Mouse (Mus musculus) forebrain, embryonic 13.5 days (tissue): ENCODE measurements around the gene Loxl3. TPM values are rescaled to one million over a fixed set of nuclear protein-coding genes. Genes with fewer than 3 reads are reported as not detected.

ENCODE experiments used
- ATAC-seq: fragments of 200-750 bp; cut with Nextera tagmentation; 2 replicates; pipeline ENCODE4 v1.8.0; 2017
- H3K27ac ChIP-seq: fragments of 300-500 bp; sonication (generic); 2 replicates; pipeline ENCODE4 v1.5.1; 2015; ENCODE audit warnings: inconsistent platforms, mild to moderate bottlenecking, moderate library complexity
- H3K27me3 ChIP-seq: fragments of 300-500 bp; sonication (generic); 2 replicates; pipeline ENCODE4 v1.6.1; 2015; ENCODE audit warnings: mild to moderate bottlenecking, inconsistent platforms
- H3K36me3 ChIP-seq: fragments of 300-500 bp; sonication (generic); 2 replicates; pipeline ENCODE4 v1.6.1; 2015; ENCODE audit warnings: mild to moderate bottlenecking, inconsistent platforms; ENCODE audit not compliant: poor library complexity, severe bottlenecking
- H3K4me1 ChIP-seq: fragments of 300-500 bp; sonication (generic); 2 replicates; pipeline ENCODE4 v1.6.1; 2015; ENCODE audit warnings: inconsistent platforms
- H3K4me2 ChIP-seq: fragments of 300-500 bp; sonication (generic); 2 replicates; pipeline ENCODE4 v1.6.1; 2015; ENCODE audit warnings: inconsistent platforms, mild to moderate bottlenecking, moderate library complexity
- H3K4me3 ChIP-seq: fragments of 300-500 bp; sonication (generic); 2 replicates; pipeline ENCODE4 v1.5.1; 2015; ENCODE audit warnings: mild to moderate bottlenecking, inconsistent platforms
- H3K9ac ChIP-seq: fragments of 300-500 bp; sonication (generic); 2 replicates; pipeline ENCODE4 v1.6.1; 2015; ENCODE audit warnings: mild to moderate bottlenecking, inconsistent platforms
- H3K9me3 ChIP-seq: fragments of 300-500 bp; sonication (generic); replicated peaks from 2 replicates; pipeline ENCODE4 v1.6.1; 2016; ENCODE audit warnings: inconsistent platforms
- WGBS: fragments of 180-500 bp; shearing (Covaris S2); methylation state at CpG from one replicate; pipeline ENCODE4 v1.1.7; 2015; 5-methylcytosine and 5-hydroxymethylcytosine counted together
- polyA plus RNA-seq: library from polyadenylated mRNA; unstranded; fragments of >200 nt; fragmentation: Nextera tagmentation; extraction: Ambion mirVana; gene quantifications from 2 replicates; pipeline ENCODE4 v1.2.1, GENCODE M21; 2015

The Loxl3 gene
- polyA plus RNA-seq, 1 experiment from 2014 or later, result 5.4 TPM

DNA sequence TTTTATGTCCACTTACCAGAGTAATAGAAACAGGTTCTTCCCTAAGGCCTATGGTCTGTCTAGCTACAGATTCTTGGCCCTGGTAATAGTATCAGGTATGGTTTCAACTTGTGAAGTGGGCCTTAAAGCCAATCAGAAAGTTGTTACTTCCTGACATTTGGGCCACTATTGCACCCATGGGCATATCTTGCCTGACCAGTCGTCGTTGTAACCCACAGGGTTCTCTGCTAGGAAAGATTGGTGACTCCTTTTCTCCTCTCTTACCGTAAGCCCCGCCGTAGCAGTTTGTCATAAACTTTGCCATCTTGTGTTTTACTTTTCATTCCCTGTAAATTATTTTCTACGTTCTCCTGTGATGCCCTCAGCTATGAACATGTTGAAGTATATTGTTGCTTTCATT, 13.9 kb upstream of the Loxl3 start:
- WGBS, result 92% methylated on average over 6 of the region's 6 CpGs
- H3K27me3 ChIP-seq, result no peaks in the 10 kb centered on the region
- H3K4me2 ChIP-seq, result no peak overlapping the region
- no peaks in the 10 kb centered on the region for H3K9me3 ChIP-seq
- H3K4me3 ChIP-seq, result no peak overlapping the region
- H3K4me1 ChIP-seq, result no peaks in the 10 kb centered on the region
- no peak overlapping the region for H3K27ac ChIP-seq
- ATAC-seq, result no peak
- H3K36me3 ChIP-seq, result no peaks in the 10 kb centered on the region
- no peak overlapping the region for H3K9ac ChIP-seq

DNA sequence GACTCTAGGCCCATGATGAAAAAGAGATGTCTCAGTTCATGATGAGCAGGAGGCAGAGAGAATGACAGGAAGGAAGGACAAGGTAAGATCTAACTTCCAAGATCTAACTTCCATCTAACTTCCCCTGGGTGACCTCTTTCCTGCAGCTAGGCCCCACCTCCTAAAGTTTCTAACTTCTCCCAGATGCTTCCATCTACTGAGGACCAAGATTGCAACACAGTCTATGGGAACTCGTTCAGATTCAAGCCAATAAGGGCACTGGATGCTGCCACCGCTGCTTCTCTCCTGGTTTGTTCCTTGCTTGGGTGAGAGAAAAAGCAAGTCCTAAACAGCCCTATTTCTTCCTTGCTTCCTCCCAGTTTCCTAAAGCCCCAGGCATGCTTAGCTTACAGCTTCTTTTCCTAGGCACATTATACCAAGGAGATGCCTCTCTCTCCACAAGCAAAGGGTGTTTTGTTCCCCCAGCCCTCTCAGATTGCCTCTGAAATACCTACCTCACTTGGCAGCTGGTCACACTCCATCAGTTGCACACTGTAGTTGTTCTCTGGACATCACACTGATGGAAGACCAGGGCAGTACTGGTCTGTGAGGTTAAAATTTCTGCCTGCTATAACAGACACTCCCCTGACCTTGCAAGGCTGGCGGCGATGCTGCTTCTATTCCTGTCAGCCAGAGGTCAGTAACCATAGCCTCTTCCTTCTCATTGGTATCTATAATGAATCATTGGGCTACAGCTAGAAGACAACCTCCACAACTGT, 13.0 kb upstream of the Loxl3 start:
- H3K4me1 ChIP-seq, result no peaks in the 10 kb centered on the region
- H3K36me3 ChIP-seq, result no peaks in the 10 kb centered on the region
- ATAC-seq, result no peak
- H3K9me3 ChIP-seq, result no peaks in the 10 kb centered on the region
- H3K4me3 ChIP-seq, result no peak overlapping the region
- 86% methylated on average over 4 of the region's 4 CpGs for whole genome bisulfite sequencing
- H3K4me2 ChIP-seq, result no peak overlapping the region
- H3K9ac ChIP-seq, result no peak overlapping the region
- H3K27me3 ChIP-seq, result no peaks in the 10 kb centered on the region
- H3K27ac ChIP-seq, result no peak overlapping the region

DNA sequence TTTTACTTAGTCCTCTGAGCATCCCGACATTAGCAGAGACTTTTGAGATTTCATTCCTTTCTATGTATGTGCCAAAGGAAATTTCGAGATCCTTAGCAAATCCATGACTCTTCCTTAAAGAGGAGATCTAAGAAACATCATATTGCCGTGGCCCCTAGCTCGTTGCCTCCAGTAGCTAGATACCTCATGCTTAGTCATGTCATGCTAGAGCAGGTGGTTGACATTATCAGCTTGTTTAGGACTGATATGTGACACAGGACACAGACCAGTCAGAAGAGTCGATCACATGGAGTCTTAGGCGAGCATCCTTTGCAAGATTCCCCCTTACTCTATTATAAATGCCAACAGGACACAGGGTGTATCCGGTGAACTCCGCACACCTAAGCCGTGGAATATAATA, 11.0 kb upstream of the Loxl3 start:
- 85% methylated on average over 9 of the region's 9 CpGs for WGBS
- H3K9me3 ChIP-seq, result no peaks in the 10 kb centered on the region
- no peaks in the 10 kb centered on the region for H3K4me1 ChIP-seq
- no peak overlapping the region for H3K9ac ChIP-seq
- no peak overlapping the region for H3K4me3 ChIP-seq
- ATAC-seq, result no peak
- H3K36me3 ChIP-seq, result no peaks in the 10 kb centered on the region
- no peak overlapping the region for H3K27ac ChIP-seq
- no peak overlapping the region for H3K4me2 ChIP-seq
- no peaks in the 10 kb centered on the region for H3K27me3 ChIP-seq

- H3K9ac ChIP-seq, result no peak overlapping the region
- 0 out of 2 replicates have a peak, but pooled peaks cover 5% of the 10 kb centered on the region for H3K27me3 ChIP-seq
- no peaks in the 10 kb centered on the region for H3K36me3 ChIP-seq
- no peak overlapping the region for H3K27ac ChIP-seq
- H3K4me3 ChIP-seq, result no peak overlapping the region
- no peaks in the 10 kb centered on the region for H3K4me1 ChIP-seq
- 89% methylated on average over 2 of the region's 2 CpGs for WGBS
- no peak for ATAC-seq
- no peaks in the 10 kb centered on the region for H3K9me3 ChIP-seq
- no peak overlapping the region for H3K4me2 ChIP-seq
Measured at GRCm38 (mm10) chr6:83023786-83024185, 10.2 kb upstream of the Loxl3 start.

DNA sequence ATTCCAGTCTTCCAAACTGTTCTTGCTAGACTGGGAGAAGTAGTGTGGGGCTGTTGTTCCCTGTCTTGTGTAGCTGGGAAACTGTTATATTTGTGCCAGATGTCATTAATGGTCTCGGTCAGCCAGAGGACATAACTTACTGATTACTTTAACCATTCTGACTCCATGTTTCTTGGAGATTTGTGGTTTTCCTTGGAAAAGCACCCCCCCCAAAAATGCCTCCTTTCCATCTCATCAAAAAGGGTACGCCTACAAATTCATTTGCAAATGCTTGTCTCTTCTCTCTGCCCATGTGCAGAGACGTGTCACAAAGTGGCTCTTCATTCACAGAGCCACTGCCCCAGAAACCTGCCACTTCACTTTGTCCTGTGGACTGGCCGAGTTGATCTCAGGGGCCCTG, 9.6 kb upstream of the Loxl3 start:
- Histone ChIP-seq H3K36me3 (no peaks in the 10 kb centered on the region), H3K4me2 (no peak overlapping the region), H3K27ac (no peak overlapping the region), H3K9me3 (no peaks in the 10 kb centered on the region), H3K9ac (no peak overlapping the region), H3K4me1 (no peaks in the 10 kb centered on the region), H3K4me3 (no peak overlapping the region), H3K27me3 (peaks cover 6% of the 10 kb centered on the region; the same call in 1 of the 2 replicates)
- ATAC-seq, result no peak
- 70% methylated on average over 4 of the region's 4 CpGs for WGBS

GRCm38 (mm10) chr6:83025221-83025620, 8.8 kb upstream of the Loxl3 start:
- Histone ChIP-seq H3K4me3 (no peak overlapping the region), H3K4me2 (no peak overlapping the region), H3K4me1 (peaks cover 4% of the 10 kb centered on the region; the same call in 1 of the 2 replicates), H3K9me3 (no peaks in the 10 kb centered on the region), H3K27ac (no peak overlapping the region), H3K27me3 (peaks cover 14% of the 10 kb centered on the region), H3K36me3 (no peaks in the 10 kb centered on the region), H3K9ac (no peak overlapping the region)
- ATAC-seq, result no peak
- 93% methylated on average over 4 of the region's 4 CpGs for WGBS

DNA sequence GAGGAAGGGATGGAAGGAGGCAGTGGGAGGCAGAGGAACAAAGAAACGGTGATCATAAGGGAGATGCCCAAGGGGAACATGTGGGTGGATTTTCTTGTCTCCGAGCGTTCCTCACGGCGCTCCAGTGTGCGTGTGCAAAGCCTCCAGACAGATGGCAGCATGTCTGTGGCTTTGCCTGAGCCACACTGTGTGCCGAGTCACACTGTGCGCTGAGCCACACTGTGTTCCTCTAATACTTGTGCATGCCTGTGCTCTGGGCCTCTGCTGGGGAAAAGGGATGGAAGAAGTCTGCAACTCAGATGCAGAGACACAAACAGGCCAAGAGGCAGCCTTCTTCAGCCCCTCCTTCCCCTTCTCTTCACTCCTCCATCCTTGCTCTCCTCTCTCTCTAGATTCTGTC, 6.7 kb upstream of the Loxl3 start:
- H3K4me1 ChIP-seq, result peaks cover 9% of the 10 kb centered on the region
- H3K9me3 ChIP-seq, result no peaks in the 10 kb centered on the region
- H3K9ac ChIP-seq, result no peak overlapping the region
- H3K36me3 ChIP-seq, result no peaks in the 10 kb centered on the region
- no peak for ATAC-seq
- H3K27me3 ChIP-seq, result peaks cover 34% of the 10 kb centered on the region
- H3K27ac ChIP-seq, result no peak overlapping the region; the same call in 1 of the 2 replicates
- H3K4me2 ChIP-seq, result no peak overlapping the region
- WGBS, result 73% methylated on average over 8 of the region's 8 CpGs
- no peak overlapping the region for H3K4me3 ChIP-seq

DNA sequence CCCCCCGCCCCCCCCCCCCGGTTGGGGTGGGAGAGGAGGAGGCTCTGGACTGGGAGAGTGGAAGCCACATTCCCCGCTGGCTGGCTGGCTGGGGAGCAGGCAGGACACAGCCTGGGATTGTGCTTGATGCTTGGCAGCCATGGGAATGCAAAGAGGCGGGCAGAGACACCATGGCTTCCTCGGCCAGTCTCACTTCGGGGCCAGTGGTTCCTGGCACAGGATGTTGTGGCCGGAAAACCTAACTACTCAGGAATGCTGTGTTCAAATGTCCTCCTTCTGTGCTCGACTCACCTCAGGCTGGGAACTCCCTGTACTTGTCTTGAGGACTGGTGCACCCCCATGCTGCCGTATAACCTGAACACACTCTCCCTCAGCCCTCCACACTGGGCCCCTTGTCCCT, 6.3 kb upstream of the Loxl3 start:
- Histone ChIP-seq H3K4me3 (no peak overlapping the region), H3K9ac (no peak overlapping the region), H3K4me2 (no peak overlapping the region), H3K27ac (no peak overlapping the region; the same call in 1 of the 2 replicates), H3K4me1 (peaks cover 13% of the 10 kb centered on the region), H3K27me3 (peaks cover 38% of the 10 kb centered on the region), H3K36me3 (no peaks in the 10 kb centered on the region), H3K9me3 (no peaks in the 10 kb centered on the region)
- WGBS, result 61% methylated on average over 7 of the region's 9 CpGs
- no peak for ATAC-seq

DNA sequence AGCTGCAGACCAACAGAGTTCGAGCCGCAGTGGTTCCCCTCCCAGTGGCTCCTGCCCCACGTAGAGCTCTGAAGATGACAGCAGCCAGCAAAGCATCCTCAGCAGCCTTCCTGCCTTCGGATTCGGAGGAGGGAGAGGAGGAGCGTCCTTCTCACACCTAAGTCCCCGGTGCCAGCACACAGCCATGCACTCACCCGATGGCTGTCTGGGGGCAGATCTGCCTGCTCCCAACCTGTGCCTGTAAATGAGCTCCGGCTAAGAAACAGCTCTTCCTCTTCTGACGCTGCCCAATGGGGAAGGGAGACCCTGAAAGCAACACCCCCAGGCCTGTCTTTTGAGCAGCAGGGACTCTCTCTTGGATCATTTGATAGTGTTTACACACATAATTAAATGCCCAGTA, 4.2 kb upstream of the Loxl3 start:
- ATAC-seq, result no peak
- Histone ChIP-seq H3K36me3 (no peaks in the 10 kb centered on the region), H3K4me1 (peaks cover 33% of the 10 kb centered on the region), H3K9me3 (no peaks in the 10 kb centered on the region), H3K4me2 (no peak overlapping the region), H3K4me3 (no peak overlapping the region), H3K27ac (no peak overlapping the region), H3K27me3 (peaks cover 39% of the 10 kb centered on the region), H3K9ac (no peak overlapping the region)
- WGBS, result 15% methylated on average over 10 of the region's 10 CpGs

GRCm38 (mm10) chr6:83031111-83031510, 2.9 kb upstream of the Loxl3 start:
- WGBS, result 55% methylated on average over 7 of the region's 7 CpGs
- Histone ChIP-seq H3K9me3 (no peaks in the 10 kb centered on the region), H3K9ac (no peak overlapping the region), H3K4me2 (no peak overlapping the region), H3K36me3 (no peaks in the 10 kb centered on the region), H3K27me3 (peaks cover 43% of the 10 kb centered on the region), H3K27ac (no peak overlapping the region), H3K4me1 (peaks cover 33% of the 10 kb centered on the region), H3K4me3 (no peak overlapping the region)
- ATAC-seq, result no peak

DNA sequence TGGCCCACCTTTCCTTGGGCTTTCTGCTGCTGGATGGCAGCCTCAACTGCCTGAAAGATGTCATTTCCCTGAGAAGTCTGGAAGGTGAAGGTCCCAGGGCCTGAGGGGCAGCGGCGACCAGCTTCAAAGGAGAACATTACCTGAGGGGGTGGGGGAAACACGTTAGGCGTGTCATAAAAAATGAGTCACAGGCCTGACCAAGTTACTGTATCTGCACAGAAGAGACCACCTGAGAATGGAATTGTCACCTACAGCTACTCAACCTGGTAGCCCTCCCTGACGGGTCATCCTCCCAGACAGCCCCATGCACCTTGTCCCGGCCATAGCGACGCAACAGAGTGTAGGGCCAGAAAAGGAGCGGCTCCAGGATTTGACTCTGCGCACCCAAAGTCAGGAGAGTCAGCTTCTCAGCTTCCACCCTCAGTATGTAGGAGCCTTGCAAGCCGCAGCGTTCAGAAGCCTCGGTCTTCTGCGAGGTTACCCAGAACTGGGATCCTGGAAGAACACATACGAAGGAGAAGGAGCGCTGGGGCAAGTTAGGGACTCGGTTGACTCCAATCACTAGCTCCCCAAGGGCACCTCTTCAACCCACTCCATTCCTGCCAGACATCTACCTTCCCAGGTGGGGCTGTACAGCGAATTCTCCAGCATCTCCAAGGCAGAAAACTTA, 1.9 kb upstream of the Loxl3 start:
- Histone ChIP-seq H3K36me3 (no peaks in the 10 kb centered on the region), H3K4me3 (peak overlapping the region; percentile 55), H3K27me3 (peaks cover 47% of the 10 kb centered on the region), H3K4me1 (peaks cover 33% of the 10 kb centered on the region), H3K9me3 (no peaks in the 10 kb centered on the region), H3K9ac (peak overlapping the region; percentile 60; the same call in 1 of the 2 replicates), H3K27ac (no peak overlapping the region), H3K4me2 (peak overlapping the region; percentile 70)
- 21% methylated on average over 18 of the region's 18 CpGs for WGBS
- no peak for ATAC-seq

- H3K36me3 ChIP-seq, result no peaks in the 10 kb centered on the region
- peak overlapping the region; percentile 60 for H3K9ac ChIP-seq
- H3K27me3 ChIP-seq, result peaks cover 49% of the 10 kb centered on the region
- H3K4me2 ChIP-seq, result peak overlapping the region; percentile 70
- H3K27ac ChIP-seq, result no peak overlapping the region
- peak; percentile 54 for ATAC-seq
- under 1% methylated on average over 31 of the region's 31 CpGs for WGBS
- H3K9me3 ChIP-seq, result no peaks in the 10 kb centered on the region
- H3K4me3 ChIP-seq, result peak overlapping the region; percentile 55
- H3K4me1 ChIP-seq, result peaks cover 33% of the 10 kb centered on the region
Measured at GRCm38 (mm10) chr6:83032769-83033191, 1.2 kb upstream of the Loxl3 start.
